Mouse (Mus musculus): ENCODE data around the gene Sult1e1. TPM values are rescaled to one million over a fixed set of nuclear protein-coding genes. Genes with fewer than 3 reads are reported as not detected.

Gene Sult1e1
- not detected for total RNA-seq (2021)

DNA sequence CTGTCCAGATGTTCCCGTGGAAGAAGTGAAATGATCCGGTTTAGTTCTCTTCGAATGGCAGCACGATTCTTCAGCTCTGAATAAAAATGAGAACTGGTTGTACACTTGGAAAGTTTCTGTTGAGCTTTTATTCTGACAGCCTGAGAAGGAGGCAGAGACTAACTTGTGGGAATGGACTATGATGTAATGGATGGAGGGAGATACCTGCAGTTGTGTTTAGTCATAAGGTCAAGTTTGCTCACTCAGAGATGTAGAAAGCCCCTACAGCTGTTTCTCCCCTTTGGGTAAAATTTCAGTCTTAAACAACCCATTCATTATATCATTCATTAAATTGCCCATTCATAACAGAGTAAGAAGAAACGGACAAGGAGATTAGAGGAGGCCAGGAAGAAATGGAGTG is at the start of gene Sult1e1:
Gene Sult1e1, minus strand, starts transcription at position 101 of the 400 bp plus-strand sequence.
- no peak for DNase-seq
- intact Hi-C loops (cut with DNase I): no loop called here

DNA sequence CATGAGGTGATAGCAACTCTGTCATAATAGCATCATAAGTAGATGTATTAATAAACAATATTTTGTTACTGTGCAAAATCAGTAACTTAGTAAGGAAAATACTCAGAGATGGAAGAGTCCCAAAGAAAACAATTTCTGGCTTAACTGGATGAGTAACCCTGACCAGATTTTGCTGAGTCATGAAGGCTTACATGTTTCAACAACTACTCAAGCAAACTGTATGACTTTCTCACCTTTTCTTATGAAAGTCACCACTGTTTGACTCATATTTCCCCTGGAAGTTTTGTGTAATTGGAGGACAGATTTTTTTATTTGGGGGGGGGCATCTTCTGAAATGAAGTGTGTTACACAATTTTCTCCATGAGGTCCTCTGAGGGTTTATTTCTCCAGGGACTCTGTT is 31.3 kb upstream of the Sult1e1 start:
- no peak for DNase-seq
- intact Hi-C loops (cut with DNase I): no loop called here

DNA sequence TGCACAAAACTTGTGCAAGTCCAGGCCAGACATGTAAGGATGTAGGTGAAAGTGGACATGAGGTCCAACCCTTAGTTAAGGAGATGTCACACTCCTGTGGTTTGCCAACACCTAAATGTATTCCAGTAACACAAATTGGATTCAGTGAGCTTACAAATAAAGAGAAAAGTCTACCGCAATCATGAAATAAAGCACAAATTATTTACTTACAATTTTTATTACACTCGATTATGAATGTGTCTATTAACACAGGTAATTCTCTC is 23.7 kb upstream of the Sult1e1 start:
- intact Hi-C loops (cut with DNase I): no loop called here
- DNase-seq: no peak

DNA sequence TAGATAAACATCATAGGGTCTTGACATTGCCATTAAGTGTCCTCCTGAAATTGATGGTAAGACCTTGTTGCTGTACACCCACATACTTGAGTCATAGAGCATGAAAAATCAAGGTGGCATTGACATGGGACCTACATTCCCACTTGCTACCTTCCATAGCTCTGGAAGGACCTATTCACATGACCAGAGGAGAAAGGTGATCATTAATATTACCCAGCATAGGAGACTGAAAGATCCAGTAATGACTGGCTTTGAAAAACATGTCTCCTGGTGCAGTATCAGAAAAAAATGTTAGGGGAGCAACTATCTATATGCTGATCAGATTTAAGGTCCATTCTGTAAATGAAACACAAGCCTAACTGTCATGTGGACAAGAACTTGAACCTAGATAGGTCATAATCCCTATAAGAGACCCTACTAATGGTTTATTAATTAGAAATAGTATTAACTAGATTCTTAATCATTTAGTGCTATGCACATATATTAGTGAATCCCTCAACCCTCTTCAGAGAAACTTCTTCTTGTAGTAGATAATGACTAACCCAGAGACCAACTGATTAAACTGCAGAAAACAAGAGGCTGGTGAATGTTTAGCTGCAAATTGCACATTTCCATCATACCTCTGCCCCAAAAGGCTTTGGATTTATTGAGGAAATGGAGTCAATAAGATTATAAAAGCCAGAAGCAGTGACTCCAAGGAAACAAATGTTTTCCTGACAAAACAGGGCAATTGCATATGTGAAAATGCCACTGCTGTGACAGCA is 23.2 kb upstream of the Sult1e1 start:
- intact Hi-C loops (cut with DNase I): no loop called here
- no peak for DNase-seq

DNA sequence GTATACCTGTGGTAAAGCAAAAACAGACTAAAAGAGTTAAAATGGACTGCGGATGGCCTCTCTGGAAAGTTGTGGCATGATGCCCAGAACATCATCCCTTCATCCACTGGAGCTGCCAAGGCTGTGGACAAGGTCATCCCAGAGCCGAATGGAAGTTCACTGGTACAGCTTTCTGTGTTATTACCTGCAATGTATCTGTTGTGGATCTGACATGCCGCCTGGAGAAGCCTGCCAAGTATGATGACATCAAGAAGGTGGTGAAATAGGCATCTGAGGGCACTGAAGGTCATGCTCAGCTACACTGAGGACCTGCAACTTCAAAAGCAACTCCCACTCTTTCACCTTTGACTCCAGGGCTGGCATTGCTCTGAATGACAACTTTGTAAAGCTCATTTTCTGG is 9.6 kb upstream of the Sult1e1 start:
- intact Hi-C loops (cut with DNase I): no loop called here
- peak; percentile 1 to 2 for DNase-seq

DNA sequence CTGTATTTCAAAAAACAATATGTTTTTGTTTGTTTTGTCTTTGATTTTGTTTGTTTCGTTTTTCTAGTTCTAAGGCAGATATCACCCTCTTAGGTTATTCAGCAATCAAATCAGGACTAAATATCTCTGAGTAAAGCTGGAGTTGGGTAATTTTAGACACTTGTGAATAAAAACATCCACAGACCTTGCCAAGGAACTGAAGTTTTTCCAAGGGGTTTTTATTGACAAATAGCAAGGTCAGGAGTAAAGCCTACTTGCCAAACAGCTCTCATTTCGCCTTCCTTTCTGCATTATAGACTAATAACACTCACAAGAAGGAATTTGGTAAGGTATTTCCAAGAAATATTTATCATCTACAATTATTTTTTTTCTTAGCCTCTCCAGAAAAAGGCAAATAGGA is 6.5 kb upstream of the Sult1e1 start:
- DNase-seq: no peak
- intact Hi-C loops (cut with DNase I): no loop called here

DNA sequence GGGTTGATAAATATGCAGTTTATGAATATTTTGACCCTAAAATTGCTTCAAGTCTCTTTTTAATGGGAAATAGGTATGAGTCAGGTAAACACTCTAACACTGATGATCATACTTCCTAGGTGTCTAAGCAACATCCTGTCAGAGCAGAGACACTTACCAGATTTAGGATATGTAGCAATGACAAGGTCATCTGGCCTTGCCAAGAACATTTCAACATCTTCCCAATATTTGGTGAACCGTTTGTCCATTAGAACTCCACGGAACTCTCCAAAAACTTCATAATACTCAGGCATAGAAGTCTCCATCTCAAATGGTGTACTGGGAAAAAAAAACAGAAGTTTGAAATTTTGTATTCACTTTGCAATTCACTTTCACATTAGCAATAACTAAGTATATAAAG is 1.5 kb downstream of the Sult1e1 start:
- no peak for DNase-seq
- intact Hi-C loops (cut with DNase I): no loop called here

DNA sequence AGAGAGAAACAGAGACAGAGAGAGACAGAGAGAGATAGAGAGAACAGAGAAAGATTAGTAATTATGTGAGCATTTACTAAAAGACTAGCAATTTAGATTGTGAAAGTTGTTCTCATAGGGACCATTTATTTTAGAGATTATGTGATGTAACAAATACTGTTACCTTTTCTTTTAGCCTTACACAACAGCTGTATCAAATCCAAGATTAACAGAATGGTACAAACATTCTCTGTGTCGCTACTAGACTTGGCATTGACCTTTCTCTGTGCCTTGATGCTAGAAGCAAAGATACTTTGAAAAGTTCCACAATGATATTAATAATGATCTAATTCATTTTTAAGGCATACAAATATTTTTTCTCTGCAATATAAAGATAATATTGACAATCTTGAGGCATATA is 11.0 kb downstream of the Sult1e1 start:
- intact Hi-C loops (cut with DNase I): no loop called here
- no peak for DNase-seq

DNA sequence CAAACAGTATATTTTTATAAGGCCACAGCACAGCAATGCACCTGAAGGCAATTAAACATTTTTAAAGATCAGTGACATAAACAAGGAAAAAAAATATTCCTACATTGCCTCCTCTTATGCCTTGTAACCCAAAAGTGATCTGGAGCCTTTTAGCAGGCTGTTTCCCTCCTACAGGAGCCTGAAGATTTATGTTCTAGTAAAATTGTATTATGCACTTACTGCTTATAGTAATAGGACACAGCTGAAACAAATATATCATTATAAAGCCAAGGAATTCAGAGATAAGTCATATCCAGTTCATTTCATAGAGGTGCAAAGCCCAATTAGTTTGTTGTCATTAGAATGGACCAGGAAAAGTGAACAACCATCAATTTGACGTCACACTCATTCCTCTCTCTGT is 17.2 kb downstream of the Sult1e1 start:
- intact Hi-C loops (cut with DNase I): no loop called here
- DNase-seq: no peak

DNA sequence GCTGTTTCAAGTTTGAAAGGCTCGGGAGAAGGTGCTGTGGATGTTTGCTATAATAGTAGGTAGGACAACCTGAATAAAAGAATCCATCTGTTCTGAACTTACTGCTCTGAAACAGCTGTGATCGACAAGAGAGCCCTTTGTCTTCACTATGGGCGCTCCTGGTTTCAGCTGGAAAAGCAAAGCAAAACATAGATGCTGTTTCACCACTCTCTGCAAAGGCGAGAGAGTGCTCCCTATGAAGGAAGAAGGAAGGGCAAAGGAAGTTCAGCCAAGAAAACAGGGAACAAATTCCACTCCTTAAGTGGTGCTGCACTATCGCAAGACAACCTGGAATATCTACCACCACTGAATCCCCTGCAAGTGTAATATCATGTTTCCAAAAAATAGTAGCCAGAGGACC is 17.9 kb downstream of the Sult1e1 start:
- DNase-seq: no peak
- intact Hi-C loops (cut with DNase I): no loop called here

DNA sequence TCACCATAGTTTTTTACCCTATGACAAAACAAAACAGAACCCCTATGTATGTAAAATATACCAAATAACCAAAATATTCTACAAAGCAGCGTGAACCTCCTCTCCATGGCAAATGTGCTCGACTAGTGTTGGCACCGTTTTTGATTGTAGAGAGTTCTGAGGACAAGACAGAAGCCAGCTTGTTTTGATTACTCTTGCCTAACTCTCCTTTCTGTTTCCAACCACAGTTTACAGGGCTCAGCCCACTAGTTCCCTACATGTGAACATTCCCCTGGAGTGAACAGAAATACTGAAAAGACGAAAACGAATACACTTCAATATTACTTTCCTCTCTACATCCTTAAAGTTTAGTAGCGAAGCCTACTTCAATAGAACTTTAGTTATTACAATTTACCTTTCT is 18.6 kb downstream of the Sult1e1 start:
- intact Hi-C loops (cut with DNase I): no loop called here
- no peak for DNase-seq

DNA sequence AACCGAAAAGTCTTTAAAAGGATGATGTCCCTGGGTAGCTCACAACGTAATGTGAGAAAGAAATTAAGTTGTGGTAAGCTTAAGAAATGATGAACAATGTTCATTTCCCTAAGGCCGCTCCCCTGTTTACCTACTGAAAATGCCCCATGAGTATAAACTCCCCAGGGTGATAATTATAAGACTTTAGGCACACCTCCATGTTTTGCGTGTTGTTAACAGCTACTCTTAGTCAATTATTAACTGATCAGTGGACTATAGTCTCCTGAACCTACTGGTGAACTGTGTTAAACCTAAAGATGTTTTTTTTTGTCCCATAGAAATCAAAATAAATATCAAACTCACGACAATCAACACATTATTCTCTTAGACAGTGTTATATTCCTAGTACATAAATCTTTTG is 22.5 kb downstream of the Sult1e1 start, which contains the start of gene Sult1d1:
Gene Sult1d1, minus strand, starts transcription at position 183 of the 400 bp plus-strand sequence.
- intact Hi-C loops (cut with DNase I): no loop called here
- no peak for DNase-seq

DNA sequence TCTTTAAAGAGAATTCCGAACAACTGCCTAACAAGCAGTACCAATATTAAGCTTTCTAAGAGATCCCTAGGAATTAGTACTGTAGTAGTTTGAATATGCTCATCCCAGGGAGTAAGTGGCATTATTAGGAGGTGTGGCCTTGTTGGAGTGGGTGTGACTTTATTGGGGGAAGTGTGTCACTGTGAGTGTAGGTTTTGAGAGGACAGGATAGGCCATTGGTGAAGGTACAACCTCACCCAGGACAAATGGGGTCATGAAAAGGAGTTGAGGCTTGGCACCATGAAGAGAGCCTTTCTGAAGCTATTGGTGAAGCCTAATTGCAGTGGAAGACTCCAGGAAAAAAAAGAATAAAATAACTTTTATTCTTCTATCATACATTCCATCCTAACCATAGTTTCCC is 24.1 kb downstream of the Sult1e1 start:
- intact Hi-C loops (cut with DNase I): no loop called here

DNA sequence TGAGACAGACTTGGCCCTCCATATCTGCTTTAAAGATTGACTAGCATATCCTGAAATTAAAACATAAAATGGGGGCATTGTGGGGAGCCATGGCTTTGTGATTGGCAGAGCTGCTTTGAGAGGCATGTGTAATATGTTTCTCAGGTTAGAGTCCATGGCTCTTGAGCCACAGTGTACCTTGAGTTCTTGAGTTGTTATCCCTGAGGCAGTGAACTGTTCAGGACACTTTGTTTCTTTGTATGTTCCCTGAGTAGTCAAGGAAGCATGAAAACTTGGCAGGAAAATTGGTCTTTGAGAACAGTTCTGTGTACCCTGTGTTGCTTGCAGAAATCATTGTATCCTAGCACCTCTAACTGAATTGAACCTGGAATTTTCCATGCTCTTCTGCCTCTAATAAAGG is 28.4 kb downstream of the Sult1e1 start:
- DNase-seq: no peak
- intact Hi-C loops (cut with DNase I): no loop called here

More for the DNA sequence above, 24.1 kb downstream of the Sult1e1 start:
- DNase-seq: no peak

DNA sequence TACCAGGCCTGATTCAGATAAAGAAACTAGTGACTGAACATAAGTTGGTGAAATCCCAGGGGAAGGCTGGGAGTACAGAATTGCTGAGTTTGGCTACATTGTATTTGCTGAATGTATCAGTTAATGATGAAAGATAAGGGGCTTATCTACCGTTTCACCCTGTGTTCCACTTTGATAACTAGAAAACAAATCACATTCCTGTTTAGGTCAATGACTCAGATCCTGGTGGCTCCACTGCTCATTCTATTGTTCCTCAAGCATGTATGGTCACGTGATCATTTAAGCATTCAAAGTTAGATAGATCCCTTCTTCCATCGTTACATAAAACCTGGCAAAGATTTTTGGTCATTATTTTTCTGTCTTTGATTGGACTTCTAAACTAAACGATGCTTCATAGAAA is 28.9 kb downstream of the Sult1e1 start:
- no peak for DNase-seq
- intact Hi-C loops (cut with DNase I): no loop called here

DNA sequence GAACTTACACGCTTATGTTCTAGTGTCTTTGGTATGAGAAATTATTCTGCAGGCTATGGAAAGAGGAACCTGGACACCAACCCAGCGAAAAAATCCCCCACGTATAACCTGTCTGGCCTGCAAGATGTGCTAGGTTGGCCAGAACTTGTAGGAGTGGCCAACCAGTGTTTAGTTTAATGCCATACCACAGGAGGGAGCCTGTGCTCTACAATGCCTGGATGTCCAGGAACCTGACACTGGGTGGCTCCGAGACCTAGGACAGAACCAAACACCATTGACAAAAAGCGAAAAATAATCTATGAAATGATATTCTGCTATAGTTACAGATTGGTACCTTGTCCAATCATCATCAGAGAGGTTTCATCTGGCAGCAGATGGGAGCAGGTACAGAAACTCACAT is 31.2 kb downstream of the Sult1e1 start:
- no peak for DNase-seq
- intact Hi-C loops (cut with DNase I): no loop called here

DNA sequence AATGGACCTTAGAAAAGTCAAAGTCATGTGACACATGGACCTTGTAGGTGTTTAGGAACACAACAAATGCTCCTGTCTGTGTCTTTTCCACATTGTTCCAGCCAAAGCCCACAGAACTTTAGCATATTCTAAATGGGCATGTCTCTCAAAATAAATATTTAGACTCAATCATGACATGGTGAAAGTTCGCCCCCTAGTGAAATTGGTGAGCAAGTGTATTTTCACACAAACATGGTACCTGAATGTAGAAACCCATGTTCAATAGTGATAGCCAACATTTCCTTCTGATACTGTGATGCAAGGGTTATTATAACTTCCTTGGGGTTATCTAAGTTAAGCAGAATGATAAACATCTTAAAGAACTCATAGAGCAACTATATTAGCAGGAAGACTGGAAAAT is 40.5 kb downstream of the Sult1e1 start:
- intact Hi-C loops (cut with DNase I): no loop called here
- DNase-seq: no peak

DNA sequence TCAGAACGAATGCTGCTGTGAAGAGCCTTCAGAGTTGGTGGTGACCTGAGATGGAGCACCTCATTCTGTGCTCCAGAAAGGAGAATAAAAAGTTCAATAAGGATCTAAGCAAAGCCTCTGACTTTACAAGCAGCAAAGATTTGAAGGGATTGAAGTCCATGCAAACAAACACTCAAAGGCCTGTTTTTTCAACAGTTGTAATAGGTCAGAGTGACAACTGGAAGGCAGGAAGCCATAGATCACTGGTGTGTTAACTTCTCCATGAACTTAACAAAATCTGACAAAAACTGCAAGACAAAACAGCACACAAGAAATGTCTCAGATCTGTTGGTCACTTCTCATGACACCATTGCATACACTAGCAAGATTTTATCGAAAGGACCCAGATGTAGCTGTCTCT is 53.3 kb downstream of the Sult1e1 start, which contains the start of gene Sult1b1:
Gene Sult1b1, minus strand, starts transcription at position 85 of the 400 bp plus-strand sequence.
- intact Hi-C loops (cut with DNase I): no loop called here
- no peak for DNase-seq

DNA sequence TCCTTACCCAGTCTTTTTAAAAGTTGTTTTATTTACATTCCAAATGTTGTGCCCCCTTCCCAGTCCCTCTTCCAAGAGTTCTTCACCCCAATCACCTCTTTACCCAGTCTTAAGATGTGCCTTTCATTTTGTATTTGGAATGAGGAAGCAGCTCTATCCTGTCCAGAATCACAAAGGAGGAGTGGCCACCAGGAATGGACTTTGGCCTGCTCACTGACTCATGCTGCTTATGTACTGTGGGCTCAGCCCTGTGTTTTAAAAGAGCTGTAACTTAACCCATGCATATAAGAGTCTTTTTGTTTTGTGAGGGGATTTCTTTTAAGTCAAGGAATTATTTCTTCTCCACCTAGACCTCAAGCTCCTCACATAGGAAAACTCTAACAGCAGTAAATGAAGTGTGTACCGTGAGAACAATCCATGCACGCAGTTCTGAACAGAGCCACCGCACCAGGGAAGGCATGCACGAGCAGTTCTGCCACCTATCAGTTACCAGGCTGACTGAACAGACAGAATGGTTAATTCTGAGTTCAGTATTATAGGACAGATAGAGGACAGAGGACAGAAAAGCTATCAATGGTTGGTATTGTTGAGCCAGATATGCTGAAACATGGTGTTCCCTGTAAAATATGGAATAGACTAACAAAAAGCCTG is 55.3 kb downstream of the Sult1e1 start:
- intact Hi-C loops (cut with DNase I): no loop called here
- no peak for DNase-seq

DNA sequence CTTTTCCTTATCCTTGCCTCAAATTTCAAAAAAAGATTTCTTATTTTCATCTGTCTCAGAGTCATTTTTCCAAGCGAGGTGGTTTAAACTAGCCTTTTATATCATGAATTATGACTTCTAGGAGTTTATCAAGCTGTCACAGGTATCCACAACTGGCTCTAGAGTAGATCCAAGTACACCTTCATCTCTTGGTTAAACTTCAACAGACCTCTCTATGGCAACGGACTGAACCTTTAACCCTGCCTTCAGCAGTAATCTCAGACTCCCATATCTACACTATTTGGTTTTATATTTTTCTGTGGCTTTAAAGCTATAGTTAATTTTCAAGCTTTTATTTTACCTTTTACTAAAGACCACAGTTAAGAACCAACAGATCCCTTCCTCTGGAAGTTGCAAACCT is 59.1 kb downstream of the Sult1e1 start:
- no peak for DNase-seq
- intact Hi-C loops (cut with DNase I): no loop called here
